Mouse (Mus musculus) thymus, adult 2 months (tissue): ENCODE data around the gene Cysltr2.

Experiments used
- CTCF ChIP-seq: fragments of 200-500 bp; IDR thresholded peaks from 2 replicates; pipeline ENCODE4 v1.5.1; 2012; ENCODE audit warnings: mild to moderate bottlenecking, control low read depth, low read length, moderate library complexity, borderline replicate concordance; ENCODE audit not compliant: control insufficient read depth, poor library complexity, insufficient read depth; ENCODE audit errors: extremely low read depth
- POLR2A ChIP-seq: fragments of 200-500 bp; IDR thresholded peaks from 2 replicates; pipeline ENCODE4 v1.6.1; 2012; ENCODE audit warnings: mild to moderate bottlenecking, low read length, control low read depth, moderate library complexity; ENCODE audit not compliant: control insufficient read depth, poor library complexity, insufficient read depth; ENCODE audit errors: extremely low read depth

GRCm38 (mm10) chr14:72985113-72985512, 63.8 kb downstream of the Cysltr2 start:
- TF ChIP-seq CTCF (no peak), POLR2A (no peak)
